Comparison of ENCODE assay signal across 8 mouse cellular contexts in genomic region chr10:81392781-81393185, GRCm38 (mm10). TPM values are rescaled to one million over a fixed set of nuclear protein-coding genes. Genes with fewer than 3 reads are reported as not detected.
DNase-seq lines count a peak whose midpoint lies in the region; ATAC-seq and TF ChIP-seq lines count a peak whose summit lies in the region.
"Had no signal": no experiment of that assay in that cellular context is flagged by ENCODE, and none has a peak within 500 bp of the region (broad histone marks: within the 10 kb centered on the region; RNA-seq: fewer than 3 reads in every experiment).

Gene Smim24 (plus strand): TSS chr10:81393051.

- in situ Hi-C loops in ES-E14 (cut with MboI; ENCODE audit: low sequenced_read_pairs in 2 of 2, unreplicated experiment in 2 of 2) = no loop called here

- no peak for TF ChIP-seq CTCF in bone marrow, adult 2 months (IDR thresholded peaks at IDR 0.05; ENCODE audit: control insufficient read depth, insufficient read depth, low read length)
- no peak for TF ChIP-seq CTCF in liver, embryonic 14.5 days (IDR thresholded peaks at IDR 0.05; ENCODE audit: low read depth)

- no peak for ATAC-seq in hindbrain, embryonic 16.5 days
- no peak; the same call in 1 of the 2 replicates for ATAC-seq in liver, embryonic 14.5 days (ENCODE audit: insufficient read depth)

- H3K36me3 ChIP-seq in ES-E14 (ENCODE audit: control insufficient read depth, insufficient read depth, low read length, poor library complexity, severe bottlenecking) = peaks cover 12% of the 10 kb centered on the region
- peaks cover 11% of the 10 kb centered on the region for H3K36me3 ChIP-seq in hindbrain, embryonic 16.5 days (ENCODE audit: control insufficient read depth, insufficient read depth, low read length)
- H3K36me3 ChIP-seq in liver, embryonic 14.5 days (replicated peaks; ENCODE audit: control insufficient read depth, insufficient read depth, low read depth) = peaks cover 4% of the 10 kb centered on the region; the same call in 1 of the 2 replicates

- peaks cover 0 to 23% of the 10 kb centered on the region in 2 experiments; a peak in 2 of 4 replicates for H3K4me1 ChIP-seq in ES-E14 (ENCODE audit: control insufficient read depth in 2 of 2, insufficient read depth in 2 of 2, low read length in 2 of 2, poor library complexity in 1 of 2)
- H3K4me1 ChIP-seq in bone marrow, adult 2 months (ENCODE audit: control insufficient read depth, insufficient read depth, low read length) = peaks cover 5% of the 10 kb centered on the region
- peaks cover 23% of the 10 kb centered on the region for H3K4me1 ChIP-seq in hindbrain, embryonic 16.5 days (ENCODE audit: control insufficient read depth, insufficient read depth, low read depth, low read length)
- peaks cover 2 to 5% of the 10 kb centered on the region in 2 experiments; a peak in 3 of 4 replicates for H3K4me1 ChIP-seq in liver, embryonic 14.5 days (replicated peaks; ENCODE audit: control insufficient read depth in 2 of 2, insufficient read depth in 2 of 2, low read length in 1 of 2)

- TF ChIP-seq EP300 in liver, embryonic 14.5 days (IDR thresholded peaks at IDR 0.05; ENCODE audit: low read depth) = no peak

- H3K9me3 ChIP-seq in ES-E14 (ENCODE audit: control insufficient read depth, insufficient read depth, low read depth, low read length) = no peaks in the 10 kb centered on the region
- H3K9me3 ChIP-seq in hindbrain, embryonic 16.5 days (ENCODE audit: control insufficient read depth, low read length) = no peaks in the 10 kb centered on the region
- H3K9me3 ChIP-seq in liver, embryonic 14.5 days (ENCODE audit: control insufficient read depth, low read length) = no peaks in the 10 kb centered on the region

- no peaks in the 10 kb centered on the region for H3K27me3 ChIP-seq in hindbrain, embryonic 16.5 days (replicated peaks; ENCODE audit: control insufficient read depth, insufficient read depth, low read length)
- no peaks in the 10 kb centered on the region for H3K27me3 ChIP-seq in liver, embryonic 14.5 days (ENCODE audit: control insufficient read depth, insufficient read depth, low read length)

- H3K27ac ChIP-seq in ES-E14 (ENCODE audit: insufficient read depth, low read depth, low read length, poor library complexity, severe bottlenecking) = no peak within 1 kb of the TSS
- H3K27ac ChIP-seq in bone marrow, adult 2 months (ENCODE audit: control insufficient read depth, insufficient read depth, low read depth, low read length, poor library complexity) = peak within 1 kb of the TSS; percentile 23
- H3K27ac ChIP-seq in hindbrain, embryonic 16.5 days (ENCODE audit: low read depth, low read length) = peak within 1 kb of the TSS; percentile 37; the same call in 1 of the 2 replicates
- no peak within 1 kb of the TSS for H3K27ac ChIP-seq in liver, embryonic 14.5 days

- H3K4me3 ChIP-seq in ES-E14 (ENCODE audit: insufficient read depth in 1 of 2, low read depth in 1 of 2, low read length in 2 of 2, poor library complexity in 1 of 2, severe bottlenecking in 1 of 2) = 0 out of 4 replicates have a peak within 1 kb of the TSS, but pooled peaks of 1 of the 2 experiments have one; percentile 44
- H3K4me3 ChIP-seq in bone marrow, adult 2 months (replicated peaks; ENCODE audit: control insufficient read depth, low read depth, low read length) = peak within 1 kb of the TSS; percentile 40
- H3K4me3 ChIP-seq in hindbrain, embryonic 16.5 days (ENCODE audit: low read length) = peak within 1 kb of the TSS; percentile 14
- peak within 1 kb of the TSS; percentile 41 for H3K4me3 ChIP-seq in liver, embryonic 14.5 days (ENCODE audit: insufficient read depth in 1 of 2, low read depth in 2 of 2, low read length in 2 of 2)

- 54% methylated on average over 14 of the region's 14 CpGs for WGBS in bone marrow, adult 2 months
- 65% methylated on average over 14 of the region's 14 CpGs for WGBS in hindbrain, embryonic 16.5 days
- WGBS in liver, embryonic 14.5 days (ENCODE audit: insufficient replicate concordance) = 49% methylated on average over 14 of the region's 14 CpGs

- TF ChIP-seq POLR2A in bone marrow, adult 2 months (IDR thresholded peaks at IDR 0.05; ENCODE audit: borderline replicate concordance, control insufficient read depth, low read depth, low read length) = no peak

- H3K4me2 ChIP-seq in hindbrain, embryonic 16.5 days (ENCODE audit: low read length) = peak within 1 kb of the TSS; percentile 41
- H3K4me2 ChIP-seq in liver, embryonic 14.5 days (ENCODE audit: low read depth) = peak within 1 kb of the TSS; percentile 65

- 0 out of 2 replicates have a peak within 1 kb of the TSS, but pooled peaks have one; percentile 28 for H3K9ac ChIP-seq in ES-E14 (ENCODE audit: insufficient read depth, low read depth, low read length, poor library complexity, severe bottlenecking)
- peak within 1 kb of the TSS; percentile 57 for H3K9ac ChIP-seq in hindbrain, embryonic 16.5 days (ENCODE audit: low read depth, low read length)
- H3K9ac ChIP-seq in liver, embryonic 14.5 days (replicated peaks) = peak within 1 kb of the TSS; percentile 37; the same call in 1 of the 2 replicates

- no peak for DNase-seq in ES-E14 (ENCODE audit: low read depth, low spot score)
- DNase-seq in liver, embryonic 14.5 days (ENCODE audit: low read depth in 3 of 3, low spot score in 3 of 3) = no peak
- no peak for DNase-seq in layer of hippocampus, adult 8-10 months (ENCODE audit: low spot score in 2 of 2)
- DNase-seq in spleen, adult 18-20 months = no peak
- no peak for DNase-seq in ovary, postnatal 14 days (ENCODE audit: low spot score)
- DNase-seq: cerebellum, adult 8-10 months had no signal

TF ChIP-seq in ES-E14, 5 proteins besides CTCF, POLR2A, EP300 and RAD21:
- TF ChIP-seq ZNF384 (IDR thresholded peaks at IDR 0.05; ENCODE audit: low read depth, low read length) = no peak
- TF ChIP-seq MAFK (IDR thresholded peaks at IDR 0.05; ENCODE audit: insufficient read depth, low read depth, low read length) = no peak
- TF ChIP-seq CHD2 (IDR thresholded peaks at IDR 0.05; ENCODE audit: low read depth, low read length) = no peak
- TF ChIP-seq HCFC1 (IDR thresholded peaks at IDR 0.05; ENCODE audit: borderline replicate concordance, insufficient read depth, low read length) = no peak
- no peak for TF ChIP-seq ZC3H11A (IDR thresholded peaks at IDR 0.05; ENCODE audit: borderline replicate concordance, low read depth, low read length)

RNA-seq across cellular contexts. Expression of gene Smim24, which starts in this region (rescaled TPM):
- total RNA-seq in ES-E14 (2012; rRNA removed) = 1.7 TPM in 2 replicates
- 7.9 and 18.0 TPM in 2 replicates for polyA plus RNA-seq in bone marrow, adult 2 months (2011; ENCODE audit: insufficient read depth, insufficient read length, low replicate concordance, missing spikeins)
- polyA plus RNA-seq in hindbrain, embryonic 16.5 days (2015; fragmentation: Nextera tagmentation; extraction: Ambion mirVana) = 1.6 and 2.3 TPM in 2 replicates
- 1.6 and 1.9 TPM in 2 replicates for polyA plus RNA-seq in liver, embryonic 14.5 days (2012; rRNA removed)
- polyA plus RNA-seq in liver, embryonic 14.5 days (2014; fragmentation: Nextera tagmentation; extraction: Ambion mirVana) = 1.7 and 1.8 TPM in 2 replicates
- total RNA-seq in layer of hippocampus, adult 8-10 months (2022) = 1 to 10 TPM; 1.3 to 1.7 (median 1.4) TPM

Comparison
In these comparisons a context has a peak if more than half of its experiments do, and no peak if none do; other contexts are left out.
1. H3K27ac ChIP-seq: peak in bone marrow, adult 2 months (single experiment) and hindbrain, embryonic 16.5 days (single experiment); none in ES-E14 (single experiment) and liver, embryonic 14.5 days (single experiment).
2. Peak in every context shown above with its lines, with median percentiles within 50 percentile points of each other: H3K9ac ChIP-seq.